Mouse (Mus musculus) neural tube, embryonic 13.5 days (tissue): ENCODE measurements around the gene Plpp1. TPM values are rescaled to one million over a fixed set of nuclear protein-coding genes. Genes with fewer than 3 reads are reported as not detected.
A peak's percentile ranks its signal among the peaks of the same experiment; 100 is the strongest.

Source experiments
- ATAC-seq: fragments of 200-750 bp; cut with Nextera tagmentation; 2 replicates; pipeline ENCODE4 v1.8.0; 2017; ENCODE audit warnings: low read depth, mild to moderate bottlenecking, moderate TSS enrichment, moderate library complexity
- H3K27ac ChIP-seq: fragments of 300-500 bp; sonication (generic); replicated peaks from 2 replicates; pipeline ENCODE4 v1.5.1; 2015; ENCODE audit warnings: moderate library complexity, mild to moderate bottlenecking, inconsistent platforms
- H3K27me3 ChIP-seq: fragments of 300-500 bp; sonication (generic); 2 replicates; pipeline ENCODE4 v1.6.1; 2015; ENCODE audit warnings: mild to moderate bottlenecking, inconsistent platforms
- H3K36me3 ChIP-seq: fragments of 300-500 bp; sonication (generic); 2 replicates; pipeline ENCODE4 v1.6.1; 2015; ENCODE audit warnings: mild to moderate bottlenecking, inconsistent platforms
- H3K4me1 ChIP-seq: fragments of 300-500 bp; sonication (generic); replicated peaks from 2 replicates; pipeline ENCODE4 v1.6.1; 2015; ENCODE audit warnings: inconsistent platforms
- H3K4me2 ChIP-seq: fragments of 300-500 bp; sonication (generic); 2 replicates; pipeline ENCODE4 v1.6.1; 2015; ENCODE audit warnings: inconsistent platforms, mild to moderate bottlenecking, moderate library complexity
- H3K4me3 ChIP-seq: fragments of 300-500 bp; sonication (generic); 2 replicates; pipeline ENCODE4 v1.5.1; 2015; ENCODE audit warnings: mild to moderate bottlenecking, inconsistent platforms
- H3K9ac ChIP-seq: fragments of 300-500 bp; sonication (generic); 2 replicates; pipeline ENCODE4 v1.6.1; 2015; ENCODE audit warnings: moderate library complexity, mild to moderate bottlenecking, inconsistent platforms
- H3K9me3 ChIP-seq: fragments of 300-500 bp; sonication (generic); 2 replicates; pipeline ENCODE4 v1.6.1; 2016; ENCODE audit warnings: inconsistent platforms
- WGBS: fragments of 180-500 bp; shearing (Covaris S2); methylation state at CpG from one replicate; pipeline ENCODE4 v1.1.7; 2015; 5-methylcytosine and 5-hydroxymethylcytosine counted together
- polyA plus RNA-seq: library from polyadenylated mRNA; unstranded; fragments of >200 nt; fragmentation: Nextera tagmentation; extraction: Ambion mirVana; gene quantifications from 2 replicates; pipeline ENCODE4 v1.2.1, GENCODE M21; 2015

Gene Plpp1
- polyA plus RNA-seq, 1 experiment from 2014 or later = 52.7 TPM

DNA sequence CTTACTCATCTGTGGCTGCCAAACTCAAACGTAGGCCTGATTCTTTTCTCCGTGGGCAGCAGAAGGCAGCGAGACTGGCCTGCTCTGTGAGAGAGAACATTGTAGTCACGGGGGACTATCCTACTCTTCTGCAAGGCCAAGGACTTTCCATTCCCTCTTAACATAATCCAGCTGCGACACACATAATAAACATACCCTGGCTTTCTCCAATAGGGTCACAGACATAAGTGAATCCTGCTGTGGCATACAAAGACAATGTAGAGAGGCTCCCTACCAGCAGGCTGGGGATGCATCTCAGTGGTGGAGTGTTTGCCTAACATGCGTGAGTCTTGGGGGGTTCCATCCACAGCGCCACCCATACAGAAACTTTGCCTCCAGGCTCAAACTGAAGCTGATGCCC, 15.3 kb upstream of the Plpp1 start:
- H3K27me3 ChIP-seq = no peaks in the 10 kb centered on the region
- H3K4me3 ChIP-seq = no peak overlapping the region
- H3K9ac ChIP-seq = no peak overlapping the region
- no peaks in the 10 kb centered on the region for H3K36me3 ChIP-seq
- H3K4me2 ChIP-seq = no peak overlapping the region
- ATAC-seq = no peak
- H3K9me3 ChIP-seq = no peaks in the 10 kb centered on the region
- H3K27ac ChIP-seq = no peak overlapping the region
- 79% methylated on average over 7 of the region's 7 CpGs for WGBS
- H3K4me1 ChIP-seq = no peaks in the 10 kb centered on the region

DNA sequence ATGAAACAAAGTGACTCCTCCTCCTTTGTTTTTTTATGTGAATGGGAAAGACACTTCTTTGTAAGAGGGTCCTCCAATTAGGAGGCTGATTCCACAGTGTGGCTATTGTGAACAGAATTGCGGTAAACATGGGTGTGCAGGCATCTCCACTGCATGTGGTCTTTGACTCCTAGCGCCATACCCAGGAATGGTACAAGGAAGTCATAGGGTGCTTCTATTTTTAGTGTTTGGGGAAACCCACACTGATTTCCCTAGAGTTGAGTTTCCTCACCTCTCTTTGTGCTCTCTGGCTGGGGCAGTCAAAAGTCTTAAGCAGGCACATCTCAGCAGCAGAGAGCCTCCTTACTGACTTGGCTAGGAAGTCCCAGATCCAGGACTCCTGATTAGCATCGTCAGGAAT, 14.4 kb upstream of the Plpp1 start:
- Histone ChIP-seq H3K27ac (no peak overlapping the region), H3K9me3 (no peaks in the 10 kb centered on the region), H3K9ac (no peak overlapping the region), H3K4me3 (no peak overlapping the region), H3K27me3 (no peaks in the 10 kb centered on the region), H3K4me2 (no peak overlapping the region), H3K36me3 (no peaks in the 10 kb centered on the region), H3K4me1 (no peaks in the 10 kb centered on the region)
- ATAC-seq = no peak
- WGBS = 22% methylated on average over 3 of the region's 3 CpGs

DNA sequence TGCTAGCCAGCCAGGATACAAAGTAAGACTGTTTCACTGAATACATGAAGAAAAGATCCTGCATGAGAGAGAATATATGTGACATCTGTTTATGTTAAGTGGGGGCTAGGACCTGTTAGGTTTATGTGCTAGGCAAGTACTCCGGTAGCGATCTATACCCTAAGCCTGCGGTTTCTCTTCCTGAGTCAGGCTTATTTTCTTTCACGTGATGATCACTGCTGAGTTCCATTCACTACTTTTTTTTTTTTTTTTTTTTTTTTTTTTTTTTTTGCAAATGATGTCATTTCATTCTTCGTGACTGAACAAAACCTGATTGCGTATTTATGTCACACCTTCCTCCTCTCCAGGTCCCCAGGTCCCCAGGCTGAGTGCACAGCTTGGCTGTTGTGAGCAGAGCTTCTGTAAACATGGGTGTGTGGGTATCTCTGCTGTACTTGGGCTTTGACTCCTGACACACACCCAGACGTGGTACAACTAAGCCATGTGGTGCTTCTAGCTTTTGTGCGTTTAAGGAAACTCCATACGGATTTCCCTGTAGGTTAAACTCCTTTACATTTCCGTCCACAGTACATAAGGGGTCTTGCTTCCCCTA, 13.6 kb upstream of the Plpp1 start:
- Histone ChIP-seq H3K4me1 (no peaks in the 10 kb centered on the region), H3K36me3 (no peaks in the 10 kb centered on the region), H3K4me3 (no peak overlapping the region), H3K27me3 (no peaks in the 10 kb centered on the region), H3K27ac (no peak overlapping the region), H3K4me2 (no peak overlapping the region), H3K9ac (no peak overlapping the region), H3K9me3 (no peaks in the 10 kb centered on the region)
- 81% methylated on average over 10 of the region's 10 CpGs for WGBS
- no peak for ATAC-seq

DNA sequence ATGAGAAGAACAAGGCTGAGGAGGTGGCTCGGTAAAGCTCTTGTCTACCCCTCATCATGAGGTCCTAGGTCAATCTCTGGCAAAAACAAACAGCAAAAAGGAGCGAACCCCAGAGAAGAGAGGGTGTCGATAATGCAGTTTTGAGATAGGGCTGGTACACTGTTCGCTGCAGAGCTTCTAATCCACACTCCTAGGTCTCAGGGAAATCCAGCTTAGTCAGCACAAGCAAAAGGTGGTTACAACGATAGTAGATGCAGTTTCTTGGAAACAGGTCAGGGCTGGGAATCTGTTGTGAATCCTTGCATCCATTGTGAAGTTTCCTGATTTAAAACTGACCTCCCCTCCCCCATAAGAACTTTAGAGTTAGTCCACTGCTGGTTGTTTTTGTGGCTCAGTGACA, 9.8 kb upstream of the Plpp1 start:
- Histone ChIP-seq H3K9ac (no peak overlapping the region), H3K36me3 (no peaks in the 10 kb centered on the region), H3K9me3 (no peaks in the 10 kb centered on the region), H3K4me3 (no peak overlapping the region), H3K4me2 (no peak overlapping the region), H3K27me3 (no peaks in the 10 kb centered on the region), H3K4me1 (no peaks in the 10 kb centered on the region), H3K27ac (no peak overlapping the region)
- ATAC-seq = no peak
- 83% methylated on average over 5 of the region's 5 CpGs for WGBS

DNA sequence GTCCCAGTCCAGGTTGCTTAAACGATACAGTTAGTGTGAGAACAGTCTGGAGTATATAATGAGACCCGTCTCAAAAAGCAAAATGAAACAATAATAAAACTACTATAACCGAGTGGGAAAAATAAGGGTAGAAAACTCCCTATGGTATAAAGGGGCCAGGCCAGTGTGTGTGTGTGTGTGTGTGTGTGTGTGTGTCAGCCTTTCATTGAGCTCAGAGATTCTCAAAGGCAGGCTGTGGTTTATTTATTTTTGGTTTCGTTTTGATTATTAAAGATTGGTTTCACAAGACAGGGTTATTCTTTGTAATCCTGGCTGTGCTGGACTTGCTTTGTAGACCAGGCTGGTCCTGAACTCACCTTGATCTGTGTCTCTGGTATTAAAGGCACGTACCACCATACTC, 8.7 kb upstream of the Plpp1 start:
- Histone ChIP-seq H3K9me3 (no peaks in the 10 kb centered on the region), H3K27ac (no peak overlapping the region), H3K36me3 (no peaks in the 10 kb centered on the region), H3K4me1 (no peaks in the 10 kb centered on the region), H3K4me3 (no peak overlapping the region), H3K4me2 (no peak overlapping the region), H3K9ac (no peak overlapping the region), H3K27me3 (no peaks in the 10 kb centered on the region)
- WGBS = 91% methylated on average over 5 of the region's 5 CpGs
- no peak for ATAC-seq

DNA sequence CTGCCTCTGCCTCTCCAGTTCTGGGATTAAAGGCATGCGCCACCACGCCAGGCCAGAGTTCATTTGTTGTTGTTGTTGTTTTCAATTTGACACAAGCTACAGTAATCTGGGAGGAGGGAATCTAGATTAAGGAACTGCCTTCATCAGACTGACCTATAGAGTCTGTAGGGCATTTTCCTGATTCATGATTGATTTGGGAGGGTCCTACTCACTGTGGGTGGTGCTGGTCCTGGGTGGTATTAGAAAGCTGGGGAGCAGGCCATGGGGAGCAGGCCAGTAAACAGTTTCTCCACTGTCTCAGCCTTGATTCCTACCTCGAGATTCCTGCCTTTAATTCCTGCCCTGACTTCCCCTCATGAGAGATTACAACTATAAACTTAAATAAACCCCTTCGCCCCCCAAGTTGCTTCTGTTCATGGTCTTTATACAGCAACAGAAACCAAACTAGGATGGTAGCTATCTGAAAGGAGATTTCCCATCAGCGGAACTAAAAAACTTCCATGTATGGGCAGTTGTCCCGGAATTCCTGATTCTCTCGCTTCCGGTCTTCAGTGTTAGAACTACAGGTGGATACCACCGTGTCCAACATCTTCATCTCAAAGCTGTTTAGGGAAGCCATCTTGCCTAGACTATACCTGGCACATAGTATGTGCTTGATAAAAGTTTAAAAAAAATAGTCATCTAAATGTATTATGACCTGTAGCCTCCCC, 2.2 kb upstream of the Plpp1 start:
- Histone ChIP-seq H3K4me1 (peaks cover 21% of the 10 kb centered on the region), H3K36me3 (no peaks in the 10 kb centered on the region), H3K27ac (no peak overlapping the region), H3K9me3 (no peaks in the 10 kb centered on the region), H3K27me3 (no peaks in the 10 kb centered on the region), H3K4me3 (no peak overlapping the region), H3K4me2 (no peak overlapping the region), H3K9ac (no peak overlapping the region)
- ATAC-seq = no peak
- WGBS = 92% methylated on average over 9 of the region's 9 CpGs

DNA sequence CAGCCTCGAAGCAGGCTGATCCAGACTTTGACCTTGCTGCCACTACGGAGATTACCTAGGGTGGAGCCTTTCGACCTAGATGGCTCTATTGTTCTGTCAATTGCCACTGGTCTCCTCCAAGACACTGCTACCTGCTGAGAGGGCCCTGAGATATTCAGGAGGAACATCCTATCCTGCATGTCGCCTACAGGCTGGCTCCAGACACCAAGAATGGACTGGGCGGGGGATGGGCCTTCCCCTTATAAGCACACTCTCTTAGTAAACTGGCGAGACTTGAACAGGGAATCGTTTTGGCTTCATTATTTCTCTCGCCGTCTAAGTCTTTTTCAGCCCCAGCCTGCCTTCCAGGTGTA, 1.7 kb upstream of the Plpp1 start:
- H3K27me3 ChIP-seq = no peaks in the 10 kb centered on the region
- no peak overlapping the region for H3K4me2 ChIP-seq
- H3K4me3 ChIP-seq = no peak overlapping the region
- WGBS = 74% methylated on average over 9 of the region's 9 CpGs
- H3K9me3 ChIP-seq = no peaks in the 10 kb centered on the region
- no peak overlapping the region for H3K9ac ChIP-seq
- no peak overlapping the region for H3K27ac ChIP-seq
- no peaks in the 10 kb centered on the region for H3K36me3 ChIP-seq
- H3K4me1 ChIP-seq = peaks cover 26% of the 10 kb centered on the region
- no peak for ATAC-seq

DNA sequence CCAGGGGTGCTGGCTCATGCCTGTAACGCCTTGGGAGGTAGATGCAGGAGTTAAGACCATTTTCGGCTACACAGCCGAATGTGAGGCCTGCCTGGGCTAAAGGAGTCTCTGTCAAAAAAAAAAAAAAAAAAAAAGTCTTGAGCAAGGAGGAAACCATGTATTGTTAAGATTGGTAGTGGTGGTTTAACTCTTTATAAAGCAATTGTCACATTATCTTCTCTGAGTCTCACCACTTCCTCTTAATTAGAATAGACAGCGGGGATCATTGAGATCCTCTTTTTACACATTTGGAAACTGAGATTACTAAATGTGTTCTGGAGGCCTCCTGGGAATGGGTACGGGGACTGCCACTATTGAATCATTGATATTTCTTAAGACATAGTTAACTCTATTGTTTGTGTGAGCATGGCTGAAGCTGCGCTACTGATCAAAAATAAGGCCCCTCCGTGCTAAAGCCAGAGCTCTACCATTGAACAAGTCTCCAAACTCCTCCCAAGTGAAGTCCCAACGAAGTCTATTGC, 811 bp upstream of the Plpp1 start:
- Histone ChIP-seq H3K9ac (no peak overlapping the region), H3K4me1 (peaks cover 26% of the 10 kb centered on the region), H3K36me3 (no peaks in the 10 kb centered on the region), H3K9me3 (no peaks in the 10 kb centered on the region), H3K27ac (peak overlapping the region; percentile 42; the same call in 1 of the 2 replicates), H3K27me3 (no peaks in the 10 kb centered on the region), H3K4me2 (no peak overlapping the region), H3K4me3 (no peak overlapping the region)
- WGBS = 76% methylated on average over 8 of the region's 8 CpGs
- no peak for ATAC-seq

DNA sequence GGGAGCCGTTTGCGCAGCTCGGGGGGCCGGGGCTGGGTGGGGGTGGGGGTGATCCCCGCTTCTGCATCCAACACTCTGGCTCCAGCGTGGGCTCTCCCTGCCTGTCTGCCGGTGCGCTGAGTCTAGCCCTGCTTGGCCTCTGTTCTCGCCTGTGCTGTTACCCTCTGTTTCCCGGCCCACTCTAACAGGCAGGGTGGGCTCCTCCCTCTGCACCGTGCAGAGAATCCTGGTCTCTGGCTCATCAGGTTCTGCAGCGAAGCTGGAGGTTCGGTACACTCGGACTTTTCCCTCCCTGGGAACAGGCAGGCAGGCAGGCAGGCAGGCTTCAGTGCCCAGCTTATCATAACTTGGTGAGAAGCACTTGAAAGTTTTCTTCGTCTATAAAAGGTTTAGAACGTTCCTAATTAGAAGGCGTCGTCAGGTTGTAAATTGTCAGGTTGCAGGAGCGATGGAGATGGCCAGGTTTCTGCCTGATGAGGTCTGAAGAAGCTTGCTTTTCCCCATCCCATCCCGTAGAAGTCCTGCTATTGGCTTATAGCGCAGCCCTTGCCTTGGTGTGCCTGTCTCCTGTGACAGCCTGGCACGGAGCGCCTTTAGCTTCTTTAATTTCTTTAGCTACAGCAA, 901 bp downstream of the Plpp1 start:
- Histone ChIP-seq H3K4me3 (peak overlapping the region; percentile 78), H3K9me3 (no peaks in the 10 kb centered on the region), H3K4me1 (peaks cover 26% of the 10 kb centered on the region), H3K36me3 (peaks cover 11% of the 10 kb centered on the region), H3K27me3 (no peaks in the 10 kb centered on the region), H3K27ac (peak overlapping the region; percentile 96), H3K9ac (peak overlapping the region; percentile 92), H3K4me2 (peak overlapping the region; percentile 90)
- peak; percentile 87 for ATAC-seq
- WGBS = 2% methylated on average over 23 of the region's 23 CpGs

DNA sequence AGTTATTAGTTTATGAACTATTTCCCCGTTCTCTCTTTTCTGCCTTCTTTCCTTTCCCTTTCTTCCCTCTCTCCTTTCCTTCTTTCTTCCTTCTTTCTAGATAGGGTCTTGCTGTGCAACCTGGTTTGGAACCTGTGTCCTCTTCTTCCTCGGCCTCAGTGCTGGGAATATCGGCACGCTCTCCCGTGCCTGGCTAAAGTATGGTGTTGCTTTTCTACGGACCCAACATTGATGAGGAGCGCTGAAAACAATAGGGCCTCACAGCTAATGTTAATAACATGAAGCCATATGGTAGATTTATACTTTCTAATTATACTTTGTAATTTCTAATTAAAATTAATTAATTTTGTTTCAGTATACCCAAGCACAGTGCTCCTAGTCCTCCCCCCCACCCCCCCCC, 2.5 kb downstream of the Plpp1 start:
- Histone ChIP-seq H3K4me3 (no peak overlapping the region), H3K9me3 (no peaks in the 10 kb centered on the region), H3K27me3 (no peaks in the 10 kb centered on the region), H3K9ac (no peak overlapping the region), H3K27ac (no peak overlapping the region), H3K36me3 (peaks cover 20% of the 10 kb centered on the region), H3K4me1 (peaks cover 26% of the 10 kb centered on the region), H3K4me2 (no peak overlapping the region)
- no peak for ATAC-seq
- 68% methylated on average over 7 of the region's 7 CpGs for WGBS

DNA sequence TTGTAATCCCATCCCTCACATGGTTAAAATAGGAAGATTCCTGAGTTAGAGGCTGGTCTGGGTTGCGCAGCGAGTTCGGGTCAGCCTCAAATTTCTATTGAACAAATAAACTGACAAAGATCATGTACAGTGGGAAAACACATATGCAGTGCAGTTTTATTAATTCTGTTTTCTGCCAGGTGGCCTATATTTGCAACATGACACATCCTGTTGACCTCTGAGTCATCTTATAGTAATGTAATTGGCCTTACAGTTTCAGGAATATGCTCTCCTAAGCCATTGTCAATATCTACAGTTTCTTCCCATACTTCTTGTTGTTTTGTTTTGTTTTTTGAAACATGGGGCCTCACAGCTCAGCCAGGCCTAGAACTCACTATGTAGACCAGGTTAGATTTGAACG, 3.1 kb downstream of the Plpp1 start:
- H3K36me3 ChIP-seq = peaks cover 20% of the 10 kb centered on the region
- no peaks in the 10 kb centered on the region for H3K27me3 ChIP-seq
- H3K9me3 ChIP-seq = no peaks in the 10 kb centered on the region
- WGBS = 95% methylated on average over 4 of the region's 4 CpGs
- H3K4me1 ChIP-seq = peaks cover 26% of the 10 kb centered on the region
- H3K4me2 ChIP-seq = no peak overlapping the region
- no peak overlapping the region for H3K27ac ChIP-seq
- no peak overlapping the region for H3K9ac ChIP-seq
- H3K4me3 ChIP-seq = no peak overlapping the region
- ATAC-seq = no peak

DNA sequence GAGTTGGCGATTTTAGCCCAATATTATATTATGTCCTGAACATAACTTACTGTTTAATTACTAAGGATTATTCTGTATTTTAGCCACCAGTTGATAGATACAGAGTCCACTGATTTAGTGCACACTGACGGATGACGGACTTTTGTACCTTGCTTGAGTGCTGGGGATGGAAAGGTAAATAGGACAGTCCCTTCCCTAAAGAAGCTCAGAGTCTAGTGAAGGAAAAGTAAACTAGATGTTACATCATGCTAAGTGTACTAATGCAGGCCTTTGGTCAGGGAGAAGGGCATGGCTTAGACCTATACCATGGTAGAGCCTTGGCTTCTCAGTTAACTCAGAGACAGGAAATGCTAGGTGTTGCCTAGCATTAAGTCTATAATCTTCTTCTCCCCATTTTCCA, 4.9 kb downstream of the Plpp1 start:
- WGBS = 95% methylated on average over 3 of the region's 3 CpGs
- Histone ChIP-seq H3K4me3 (no peak overlapping the region), H3K36me3 (peaks cover 20% of the 10 kb centered on the region)

More for the DNA sequence above, 4.9 kb downstream of the Plpp1 start:
- H3K4me1 ChIP-seq = peaks cover 27% of the 10 kb centered on the region
- H3K9ac ChIP-seq = no peak overlapping the region
- H3K27me3 ChIP-seq = no peaks in the 10 kb centered on the region
- H3K9me3 ChIP-seq = no peaks in the 10 kb centered on the region
- no peak overlapping the region for H3K4me2 ChIP-seq
- no peak overlapping the region for H3K27ac ChIP-seq
- ATAC-seq = no peak
